Mouse (Mus musculus): ENCODE data around the gene Slc2a4.
A peak's percentile ranks its signal among the peaks of the same experiment; 100 is the strongest.
"Not testable (repeated sequence)": the region's sequence is repeated elsewhere in the genome, so short reads cannot be mapped to it uniquely, and the experiment has no call there.

Gene Slc2a4

DNA sequence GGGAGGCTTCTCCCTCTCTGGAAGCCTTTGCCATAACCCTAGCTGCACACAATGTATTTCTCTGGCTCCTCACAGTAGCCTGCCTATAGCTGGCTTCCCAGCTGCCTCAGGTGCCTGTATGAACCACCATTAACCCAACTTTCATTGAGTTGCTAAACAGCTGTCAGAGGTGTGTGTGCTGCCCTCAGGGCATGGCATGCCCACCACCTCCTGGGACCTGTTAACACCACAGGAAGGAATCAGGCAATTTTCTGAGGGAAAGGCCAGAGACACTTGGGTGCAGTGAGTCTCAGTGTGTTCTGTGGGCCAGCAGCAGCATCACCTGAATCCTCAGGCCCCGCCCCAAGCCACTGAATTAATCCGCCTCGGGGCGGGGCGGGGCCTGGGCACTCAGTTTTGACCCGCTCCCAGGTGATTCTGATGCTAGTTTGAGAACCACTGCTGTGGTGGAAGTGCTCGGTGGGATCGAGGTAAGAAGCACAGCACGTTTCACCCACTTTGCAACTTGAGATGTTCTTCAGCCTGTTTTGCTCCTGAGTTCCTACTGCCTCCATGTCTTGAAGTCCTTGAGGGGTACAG, 9.5 kb downstream of the Slc2a4 start:
- DNase-seq = no peak

DNA sequence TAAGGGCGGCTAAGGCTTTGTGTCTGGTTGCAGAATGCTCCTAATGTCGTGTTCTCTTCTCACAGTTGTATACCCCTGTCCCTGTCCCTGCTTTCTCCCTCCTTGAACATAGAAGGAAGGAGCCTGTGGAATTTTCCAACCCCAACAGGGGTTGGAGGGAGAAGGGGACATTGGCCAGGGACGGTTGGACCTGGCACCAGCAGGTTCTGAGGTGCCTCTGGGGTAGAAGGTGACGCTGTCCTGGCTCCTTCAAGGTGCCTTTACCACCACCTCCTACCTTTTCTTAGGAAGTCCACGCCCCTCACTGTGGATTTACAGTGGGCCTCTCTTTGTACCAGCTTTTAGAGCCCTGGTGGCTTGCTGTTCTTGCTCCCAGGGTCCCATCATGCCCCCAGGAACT, 10.2 kb downstream of the Slc2a4 start:
- DNase-seq = no peak

DNA sequence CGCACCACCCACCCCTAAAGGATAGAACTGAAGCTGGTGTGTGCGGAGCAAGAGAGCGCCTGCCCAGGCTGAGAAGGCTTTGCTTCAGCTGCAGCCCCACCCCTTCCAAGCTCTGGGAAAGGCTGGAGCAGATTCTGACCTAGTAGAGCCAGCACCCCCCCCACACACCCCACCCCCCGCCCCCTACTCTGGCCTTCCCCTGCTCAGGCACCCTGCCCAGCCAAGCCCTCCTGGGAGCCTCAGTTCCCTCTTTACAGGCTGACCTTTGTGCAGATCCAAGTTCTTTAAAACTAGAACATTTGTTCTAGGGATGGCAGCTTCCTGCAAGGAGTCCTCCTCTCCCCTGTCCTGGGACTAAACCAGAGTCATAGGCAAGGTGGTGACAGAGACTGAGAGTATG, 10.6 kb downstream of the Slc2a4 start:
- no peak for DNase-seq

DNA sequence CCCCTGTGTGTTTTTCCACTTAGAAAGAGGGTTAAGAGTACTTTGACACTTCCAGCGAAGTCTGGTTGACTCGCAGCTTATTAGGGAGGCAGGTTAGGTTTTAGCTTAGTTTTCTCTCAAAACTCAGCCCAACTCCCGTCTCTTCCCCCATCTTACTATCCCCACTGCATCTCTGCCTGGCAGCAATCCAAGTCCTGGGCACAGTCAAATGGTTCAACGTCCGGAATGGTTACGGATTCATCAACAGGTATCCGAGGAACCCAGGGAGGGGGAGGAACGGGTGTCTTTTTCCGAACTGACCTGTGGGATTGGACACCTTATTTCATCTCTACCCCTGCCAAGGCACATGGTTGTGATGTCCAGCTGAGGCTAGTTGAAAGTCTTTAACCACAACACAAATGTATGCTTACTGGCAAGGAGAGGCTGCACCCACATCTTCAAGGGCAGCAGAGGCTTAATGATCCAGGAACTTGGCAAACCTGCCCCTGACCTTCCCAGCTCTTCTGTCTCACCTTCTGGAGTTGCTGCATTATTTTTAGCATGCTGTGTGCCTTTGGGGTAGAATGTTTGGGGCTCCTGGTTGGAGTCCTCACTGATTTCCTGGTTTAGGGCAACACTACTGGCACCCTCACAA, 11.2 kb downstream of the Slc2a4 start:
- DNase-seq = no peak

DNA sequence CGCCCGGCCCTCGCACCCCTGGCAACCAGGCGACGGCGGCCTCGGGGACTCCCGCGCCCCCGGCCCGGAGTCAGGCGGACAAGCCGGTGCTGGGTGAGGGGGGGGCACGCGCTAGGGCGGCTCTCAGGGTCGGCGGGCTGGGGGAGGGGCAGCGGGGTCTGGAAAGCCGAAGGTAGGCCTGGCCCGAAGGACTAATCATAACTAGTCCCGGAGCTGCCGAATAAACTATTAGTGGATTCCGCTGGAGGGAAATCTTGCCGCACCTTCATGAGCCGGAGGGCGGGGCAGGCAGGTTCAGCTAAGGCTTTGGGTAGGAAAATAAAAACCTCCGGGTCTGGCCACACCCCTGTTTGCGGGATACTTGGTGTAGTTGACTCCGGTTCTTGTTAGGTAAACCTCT, 11.8 kb downstream of the Slc2a4 start:
- DNase-seq = peak in 1 of 2 experiments; percentile 27

DNA sequence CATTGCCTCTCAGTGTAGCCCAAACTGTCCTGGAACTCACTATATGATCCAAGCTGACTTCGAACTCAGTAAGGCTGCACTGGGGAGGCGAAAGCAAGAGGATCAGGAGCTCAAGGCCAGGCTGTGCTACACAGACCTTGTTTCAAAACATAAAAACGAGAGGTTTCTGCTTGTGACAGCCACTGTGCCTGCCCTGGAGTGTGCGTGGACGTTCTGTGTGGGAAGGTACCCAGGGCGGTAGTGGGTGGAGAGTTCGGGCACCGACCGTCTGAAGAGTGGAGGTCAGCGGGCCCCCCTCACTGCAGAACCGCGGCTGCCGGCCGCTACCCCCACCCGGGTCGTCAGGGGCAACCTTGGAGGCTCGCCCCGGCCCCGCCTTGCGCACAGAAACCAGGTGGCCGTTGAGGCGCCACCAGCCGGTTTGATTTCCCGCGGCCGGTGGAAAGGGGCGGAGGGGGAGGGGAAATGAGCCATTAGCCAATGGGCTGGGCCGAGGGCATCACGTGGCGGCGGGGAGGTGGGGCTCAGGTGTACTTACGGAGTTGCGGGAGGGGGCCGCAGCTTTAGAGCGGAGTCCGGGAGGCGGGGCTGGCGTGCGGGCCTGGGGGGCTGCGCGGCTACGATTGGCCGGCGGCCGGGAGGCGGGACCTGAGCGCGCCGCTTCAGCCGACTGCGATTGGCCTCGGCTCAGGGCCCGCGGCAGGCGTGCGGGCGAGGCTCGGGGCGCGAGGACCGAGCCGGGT, 12.7 kb downstream of the Slc2a4 start, which contains the start of gene Ybx2:
Ybx2 (plus strand) TSS at position 660 of the 743 bp plus-strand sequence.
- peak; percentile 88 to 90 for DNase-seq

DNA sequence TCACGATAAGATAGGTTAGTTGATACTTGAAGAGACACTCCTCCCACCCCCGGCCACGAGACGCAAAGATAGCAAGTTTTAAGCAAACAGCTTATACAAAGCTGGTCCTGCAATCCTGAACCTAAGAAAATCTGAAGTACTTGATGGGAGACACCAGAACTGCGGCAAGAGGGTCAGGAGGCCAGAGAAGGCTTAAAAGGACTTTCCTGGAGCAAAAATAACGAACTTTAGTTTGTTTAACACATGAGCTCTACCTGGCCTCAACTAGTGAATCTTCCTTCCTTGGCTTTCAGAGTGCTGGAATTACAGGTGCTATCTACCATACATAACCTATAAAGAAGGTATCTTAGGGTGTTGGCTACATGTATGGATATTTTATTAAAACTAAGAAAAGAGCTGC, 13.3 kb downstream of the Slc2a4 start:
- DNase-seq = no peak

DNA sequence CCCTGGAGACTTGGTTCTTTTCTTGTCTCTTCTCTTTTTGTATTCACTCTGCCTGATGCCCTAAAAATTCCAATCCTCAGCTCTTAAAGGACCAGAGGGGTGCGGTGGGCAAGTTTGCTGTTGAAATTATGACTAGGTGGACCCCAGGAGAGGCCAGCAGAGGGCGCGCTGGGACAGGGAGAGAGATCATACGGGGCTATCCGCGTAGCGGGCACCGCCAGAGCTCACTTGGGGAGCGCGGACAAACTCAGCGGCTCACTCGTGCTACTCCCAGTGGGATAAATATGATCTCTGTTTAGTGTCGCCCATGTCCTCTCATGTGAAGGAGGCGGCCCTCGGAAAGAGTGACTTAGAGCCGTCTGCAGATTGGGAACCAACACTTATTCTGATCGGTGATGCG, 13.8 kb downstream of the Slc2a4 start:
- DNase-seq = peak; percentile 94 to 95

DNA sequence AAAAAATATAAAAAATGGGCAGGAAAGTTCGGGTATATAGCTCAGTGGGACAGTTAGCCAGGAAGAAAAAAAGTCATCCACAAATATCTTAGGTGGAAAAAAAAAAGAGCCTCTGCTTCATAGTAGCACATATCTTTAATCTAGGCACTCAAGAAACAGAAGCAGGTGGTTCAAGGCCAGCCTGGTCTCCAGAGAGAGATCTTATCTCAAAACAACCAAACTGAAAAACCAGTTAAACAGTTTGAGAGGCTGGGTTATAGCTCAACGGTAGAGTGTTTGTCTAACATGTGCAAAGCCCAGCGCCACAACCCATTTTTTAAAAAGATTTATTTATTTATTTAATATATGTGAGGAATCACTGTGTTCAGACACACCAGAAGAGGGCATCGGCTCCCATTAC, 14.9 kb downstream of the Slc2a4 start:
- no peak for DNase-seq

DNA sequence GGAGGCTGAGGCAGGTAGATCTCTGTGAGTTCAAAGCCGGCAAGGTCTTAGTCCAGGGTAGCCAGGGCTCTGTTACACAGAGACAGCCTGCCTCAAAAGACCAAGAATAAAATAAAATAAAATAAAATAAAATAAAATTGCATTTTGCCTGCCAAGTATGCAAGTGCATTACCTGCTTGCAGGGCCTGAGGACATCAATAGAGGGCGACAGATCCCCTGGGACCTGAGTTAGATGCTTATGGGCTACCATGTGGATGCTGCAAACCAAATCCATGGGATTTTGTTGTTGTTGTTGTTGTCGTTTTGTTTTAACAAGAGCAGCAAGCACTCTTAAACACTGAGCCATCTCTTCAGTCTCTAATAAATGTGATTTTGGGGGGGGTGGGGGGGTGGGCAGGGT, 15.7 kb downstream of the Slc2a4 start:
- DNase-seq = peak; percentile 33 to 35

DNA sequence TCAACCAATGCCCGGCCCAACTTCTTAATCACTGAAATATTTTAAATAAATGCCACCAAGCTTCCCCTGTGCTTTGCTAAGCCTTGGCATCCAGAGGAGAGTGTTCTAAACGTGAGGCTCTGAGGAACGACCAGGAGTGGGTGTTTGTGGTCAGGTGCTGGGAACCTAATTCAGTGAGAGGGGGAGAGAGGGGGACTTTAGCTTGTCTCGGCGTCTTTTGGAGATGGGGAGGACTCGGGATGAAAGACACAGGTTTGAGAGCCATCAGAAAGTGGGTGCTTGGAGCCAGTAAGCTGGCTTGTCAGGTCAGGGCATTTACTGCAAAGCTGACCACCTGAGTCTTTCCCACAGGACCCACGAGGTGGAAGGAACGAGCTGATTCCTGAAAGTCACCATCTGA, 16.2 kb downstream of the Slc2a4 start:
- DNase-seq = no peak

DNA sequence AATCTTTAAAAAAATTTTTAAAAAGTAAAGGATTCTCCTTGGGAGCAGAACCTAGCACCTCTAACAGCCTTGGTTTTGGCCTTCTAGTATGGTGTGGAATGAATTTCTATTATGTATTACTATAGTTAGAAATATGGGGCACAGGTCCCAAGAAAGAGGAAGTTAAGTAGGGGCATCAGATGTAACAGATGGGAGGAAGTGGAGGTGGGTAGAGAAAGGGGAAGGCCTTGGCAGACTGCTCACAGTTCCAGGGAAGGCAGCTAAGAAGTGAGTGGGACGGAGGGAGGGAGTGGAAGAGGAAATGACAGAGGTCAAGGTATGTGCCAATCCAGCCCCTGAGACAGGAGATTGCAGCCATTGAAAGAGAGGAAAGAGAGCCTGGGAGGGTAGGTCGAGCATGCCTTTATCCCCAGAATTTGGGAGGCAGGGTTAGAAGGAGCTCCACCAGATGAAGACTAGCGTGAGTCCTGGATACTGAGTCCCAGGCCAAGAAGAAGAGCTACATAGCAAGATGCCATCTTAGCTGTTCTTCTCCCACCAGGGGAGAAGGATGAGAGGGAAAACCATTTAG, 16.9 kb downstream of the Slc2a4 start:
- peak; percentile 45 to 58 for DNase-seq

DNA sequence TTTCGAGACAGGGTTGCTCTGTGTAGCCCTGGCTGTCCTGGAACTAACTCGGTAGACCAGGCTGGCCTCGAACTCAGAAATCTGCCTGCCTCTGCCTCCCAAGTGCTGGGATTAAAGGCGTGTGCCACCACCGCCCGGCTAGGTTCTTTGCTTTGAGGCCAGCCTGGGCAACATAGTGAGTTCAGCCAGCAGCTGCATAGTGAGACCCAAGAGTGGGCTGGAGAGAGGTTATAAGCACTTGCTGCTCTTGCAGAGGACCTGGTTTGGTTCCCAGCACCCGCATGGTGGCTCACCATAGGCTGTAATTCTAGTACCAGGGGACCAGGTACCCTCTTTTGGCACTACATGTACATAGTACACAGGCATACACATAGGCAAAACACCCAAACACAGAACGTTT, 17.8 kb downstream of the Slc2a4 start:
- DNase-seq = not testable (repeated sequence)

DNA sequence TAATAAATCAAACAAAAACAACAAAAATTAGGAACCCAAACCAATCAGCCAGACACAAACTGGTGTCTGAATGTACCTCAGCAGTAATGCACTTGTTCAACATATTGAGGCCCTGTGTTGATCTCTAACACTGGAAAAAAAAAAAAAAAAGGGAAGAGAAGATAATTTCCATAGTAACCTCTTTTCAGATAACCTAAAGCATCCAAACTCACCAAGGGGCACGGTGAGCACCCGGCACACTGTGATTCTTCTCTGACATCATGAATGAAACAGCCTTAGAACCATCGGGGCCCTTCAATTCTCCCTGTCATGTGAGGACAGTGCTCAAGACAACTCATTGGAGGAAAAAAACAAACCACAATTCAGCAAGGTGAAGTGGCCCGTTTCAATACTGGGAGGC, 18.3 kb downstream of the Slc2a4 start:
- DNase-seq = no peak

DNA sequence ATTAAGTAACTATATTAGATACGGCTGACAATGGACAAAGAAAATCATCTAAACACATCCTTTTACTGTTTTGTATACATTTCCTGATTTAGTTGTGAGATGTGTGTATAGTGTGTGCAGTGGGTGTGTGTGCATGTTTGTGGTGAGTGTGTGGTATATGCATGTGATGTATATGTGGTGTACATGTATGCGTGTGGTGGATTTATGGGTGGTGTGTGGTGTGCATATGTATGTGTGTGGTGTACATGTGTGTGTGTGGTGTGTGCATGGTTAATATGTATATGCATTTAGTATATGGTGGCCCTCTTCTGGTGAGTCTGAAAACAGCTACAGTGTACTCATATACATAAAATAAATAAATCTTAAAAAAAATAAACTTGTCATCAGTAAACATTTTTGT, 20.5 kb downstream of the Slc2a4 start:
- DNase-seq = no peak

DNA sequence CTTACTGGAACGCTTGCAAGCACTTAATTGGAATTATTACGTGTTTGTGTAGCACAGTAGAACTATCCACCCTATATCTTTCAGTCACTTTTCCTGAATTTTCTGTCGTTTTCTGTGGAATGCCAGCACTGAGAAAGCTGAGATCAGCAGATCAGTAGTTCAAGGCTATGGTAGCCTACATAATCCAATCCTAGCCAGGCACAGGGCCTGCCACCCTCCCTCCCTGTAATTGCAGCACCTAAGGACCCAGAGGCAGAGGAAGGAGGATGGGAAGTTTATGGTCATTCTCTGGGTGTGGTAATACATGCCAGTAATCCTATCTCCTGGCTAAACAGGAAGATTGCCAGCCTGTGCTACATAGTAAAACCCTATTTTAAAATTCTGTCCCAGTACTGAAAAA, 25.2 kb downstream of the Slc2a4 start:
- no peak for DNase-seq

DNA sequence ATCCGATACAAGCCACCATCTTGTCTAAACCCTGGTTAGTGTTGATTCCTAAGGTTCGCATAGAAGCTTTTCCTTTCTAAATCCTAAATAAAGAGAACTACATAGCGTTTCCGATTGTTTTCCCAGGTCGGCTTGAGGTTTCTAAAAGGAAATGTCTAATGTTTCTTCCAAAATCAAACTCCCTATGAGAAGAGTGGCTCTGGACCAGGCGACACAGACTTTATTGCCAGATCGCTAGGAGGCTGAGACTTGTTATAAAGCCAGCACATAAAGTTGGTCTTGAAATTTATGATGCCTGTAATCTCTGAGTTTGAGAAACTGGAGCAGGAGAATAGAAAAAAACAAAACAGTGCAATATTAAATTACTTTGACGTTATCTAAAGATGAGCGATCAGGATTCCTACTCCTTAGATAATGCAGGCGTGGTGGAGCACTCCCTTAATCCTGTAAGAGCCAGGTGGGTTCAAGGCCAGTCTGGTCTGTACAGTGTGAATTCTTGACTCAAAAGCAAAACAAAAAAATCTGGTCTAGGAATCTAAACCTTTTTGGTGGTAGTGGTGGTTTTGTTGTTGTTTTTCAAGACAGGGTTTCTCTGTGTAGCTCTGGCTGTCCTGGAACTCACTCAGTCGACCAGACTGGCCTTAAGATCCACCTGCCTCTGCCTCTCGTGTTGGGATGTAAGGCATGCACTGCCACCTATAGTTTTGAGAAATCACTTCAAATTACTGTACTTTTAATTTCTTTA, 25.8 kb downstream of the Slc2a4 start:
- no peak for DNase-seq

DNA sequence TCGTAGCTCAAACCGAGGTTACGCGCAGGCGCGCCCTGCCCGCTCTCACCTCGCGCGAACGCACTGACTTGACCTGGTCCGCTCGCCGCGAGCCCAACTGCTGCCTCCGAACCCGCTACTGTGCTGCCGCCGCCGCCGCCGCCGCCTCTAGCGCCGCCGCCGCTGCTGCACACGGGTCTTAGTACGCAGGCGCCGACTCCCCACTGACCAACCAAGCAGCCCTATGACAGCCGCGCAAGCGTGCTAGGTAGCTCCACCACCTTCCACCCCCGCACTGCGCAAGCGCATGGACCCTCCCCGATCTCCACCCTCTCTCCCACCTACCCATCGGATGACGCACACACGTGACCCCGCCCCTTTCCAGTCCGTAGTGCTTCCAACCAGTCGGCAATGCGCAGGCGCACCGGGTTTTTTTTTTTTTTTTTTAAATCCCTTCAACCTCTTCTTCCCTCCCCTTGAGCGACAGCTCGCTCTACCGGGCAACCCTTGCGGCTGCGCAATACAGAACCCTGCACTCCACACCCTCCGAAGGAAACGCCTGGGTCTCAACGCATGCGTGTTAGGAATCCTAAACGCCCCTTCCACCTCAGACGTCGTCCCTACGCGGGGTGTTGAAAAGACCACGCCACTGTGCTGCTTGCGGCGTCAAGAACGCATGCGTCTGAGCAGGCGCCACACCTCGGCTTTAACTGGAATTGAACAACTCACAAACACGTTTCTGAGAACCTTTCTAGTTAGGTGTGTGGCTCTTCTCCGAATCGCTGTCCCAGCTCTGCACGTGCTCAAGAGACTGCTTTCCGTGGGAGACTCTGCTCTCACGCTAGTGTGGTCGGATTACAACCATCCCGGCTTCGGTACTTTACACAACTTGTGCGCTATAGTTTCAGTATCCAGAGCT, 26.6 kb downstream of the Slc2a4 start, which contains the start of gene Eif5a:
Eif5a (minus strand) TSS at position 845 of the 898 bp plus-strand sequence.
- DNase-seq = peak; percentile 100

DNA sequence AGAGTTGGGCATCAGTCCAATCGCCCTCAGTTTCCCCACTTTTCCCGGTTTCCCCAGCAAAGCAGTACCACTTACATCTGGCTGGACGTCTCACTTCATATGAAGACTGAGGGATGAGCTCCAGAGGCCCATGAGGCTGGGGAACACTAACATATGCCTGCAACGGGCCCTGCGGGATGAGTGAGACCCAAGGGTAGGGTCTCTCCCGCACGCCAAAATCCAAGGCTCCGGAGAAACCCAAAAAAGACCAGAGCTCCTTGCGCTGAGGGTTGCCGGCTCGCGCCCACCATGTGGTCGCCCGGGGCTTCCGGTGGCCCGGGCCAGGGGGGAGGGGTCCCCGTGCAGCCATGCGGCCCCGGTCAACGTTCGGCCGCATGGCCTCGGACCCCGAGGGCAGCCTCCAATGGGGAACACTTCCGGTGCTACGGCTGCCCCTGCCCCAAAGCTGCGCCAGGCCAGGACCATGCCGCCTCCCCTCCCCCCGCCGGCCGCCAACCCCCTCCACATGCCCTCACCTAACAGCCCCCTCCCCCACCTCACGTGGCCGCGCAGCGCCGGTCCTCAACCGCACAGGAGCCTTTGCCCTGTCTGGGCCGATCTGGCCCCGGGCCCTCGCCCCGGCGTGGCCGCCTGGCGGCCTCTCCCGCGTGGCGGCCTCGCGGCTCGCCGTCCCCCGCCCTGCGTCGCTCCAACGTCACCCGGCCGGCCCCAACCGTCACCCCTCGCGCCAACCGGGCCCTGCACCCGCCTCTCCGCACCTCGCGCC, 27.5 kb downstream of the Slc2a4 start:
- peak in 1 of 2 experiments; percentile 50 for DNase-seq

DNA sequence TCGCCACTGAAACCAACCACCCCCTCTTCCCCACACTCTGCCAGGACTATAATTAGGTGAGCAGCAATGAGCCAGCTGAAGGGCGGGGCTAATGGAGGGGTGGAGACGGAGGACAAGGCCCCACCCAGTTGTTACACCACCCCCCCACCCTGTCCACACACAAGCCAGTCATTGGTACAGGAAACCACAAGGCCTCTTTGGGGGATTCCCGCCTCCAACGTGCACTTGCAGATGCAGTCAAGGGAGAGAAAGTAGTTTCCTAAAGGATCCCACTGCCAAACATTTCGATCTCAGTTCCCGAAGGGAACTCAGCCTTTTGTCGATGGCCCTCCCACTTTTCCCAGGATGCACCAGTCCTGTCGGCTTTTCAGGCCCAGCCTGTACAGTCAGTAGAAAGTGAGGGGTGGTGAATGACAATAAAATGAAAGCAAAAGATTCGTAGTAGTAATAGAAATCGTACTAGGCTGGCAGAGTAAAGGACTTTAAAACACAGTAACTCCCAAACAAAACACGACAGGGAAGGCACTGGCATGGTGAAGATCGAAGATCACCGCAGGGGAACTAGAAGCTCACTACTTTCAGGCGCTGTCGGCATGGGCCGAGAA, 28.2 kb downstream of the Slc2a4 start:
- DNase-seq = peak; percentile 92 to 94

DNA sequence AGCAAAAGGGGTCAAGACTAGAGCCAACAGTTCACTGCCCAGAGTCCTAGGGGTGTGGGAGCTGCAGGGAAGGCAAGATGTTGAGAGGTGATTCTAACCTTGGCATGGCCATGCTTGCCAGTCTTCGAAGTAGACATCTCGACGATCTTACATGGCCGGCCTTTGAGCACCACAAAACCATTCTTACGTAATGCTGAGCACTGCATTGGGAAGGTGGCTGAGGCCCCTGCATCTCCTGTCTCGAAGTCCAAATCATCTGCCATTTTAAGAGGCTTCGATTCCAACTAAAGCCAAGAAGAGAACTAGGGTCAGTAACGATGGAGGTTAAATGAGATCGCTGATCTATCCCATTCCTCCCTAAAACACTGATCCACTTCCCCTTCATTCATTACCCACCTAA, 28.9 kb downstream of the Slc2a4 start:
- no peak for DNase-seq
